Mouse (Mus musculus): ENCODE measurements at regions not wholly inside any gene's neighbourhood (a gene's known extent, or its start where the extent isn't known, plus 50 kb on each side); places are given as distances from the start of the nearest gene placed in this dataset.

DNA sequence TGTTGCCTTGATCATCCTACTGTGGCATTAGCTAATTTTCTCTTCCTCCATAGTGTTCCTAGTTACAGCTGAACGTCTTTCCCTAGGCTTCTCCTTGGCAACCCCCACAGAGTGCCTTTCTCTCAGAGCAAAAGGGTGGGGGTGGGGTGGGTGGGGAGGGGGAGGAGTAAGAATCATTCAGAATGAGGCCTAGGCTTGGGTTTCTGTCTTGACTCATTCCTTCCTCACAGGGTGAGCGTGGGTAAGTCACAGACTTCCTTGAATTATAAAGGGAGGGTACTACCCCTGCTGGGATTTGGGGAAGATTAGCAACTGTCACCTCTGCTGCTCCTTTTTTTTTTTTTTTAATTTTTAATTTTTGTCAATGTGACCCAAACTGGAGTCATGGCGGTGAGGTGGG lies 114.5 kb downstream of the Dhx35 start:
- DNase-seq (ENCODE audit: low read depth): no peak

DNA sequence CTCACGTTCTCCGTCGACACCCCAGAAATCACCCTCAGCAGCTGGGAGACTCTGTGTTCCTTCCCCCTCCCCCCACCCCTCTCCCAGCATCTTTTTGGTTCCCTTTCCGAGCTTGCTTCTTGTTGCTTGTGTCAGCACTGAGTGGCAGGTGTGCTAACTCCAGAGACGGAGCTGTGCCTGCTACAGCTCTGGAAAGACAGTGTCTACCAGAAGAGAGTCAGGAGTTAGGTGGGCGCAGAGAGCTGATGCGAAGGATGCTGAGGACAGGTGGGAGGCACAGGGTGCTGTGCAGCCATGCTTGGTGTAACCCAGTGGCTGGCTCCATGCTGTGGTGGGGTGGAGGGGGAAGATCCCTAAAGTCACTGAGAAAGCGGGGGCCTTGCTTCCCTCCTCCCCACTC lies 115.7 kb downstream of the Dhx35 start:
- DNase-seq (ENCODE audit: low read depth): no peak

GRCm38 (mm10) chr2:158911191-158911590 lies 116.6 kb downstream of the Dhx35 start:
- no peak for DNase-seq (ENCODE audit: low read depth)

GRCm38 (mm10) chr2:158912631-158913258 lies 118.1 kb downstream of the Dhx35 start:
- DNase-seq (ENCODE audit: low read depth): peak; percentile 68

DNA sequence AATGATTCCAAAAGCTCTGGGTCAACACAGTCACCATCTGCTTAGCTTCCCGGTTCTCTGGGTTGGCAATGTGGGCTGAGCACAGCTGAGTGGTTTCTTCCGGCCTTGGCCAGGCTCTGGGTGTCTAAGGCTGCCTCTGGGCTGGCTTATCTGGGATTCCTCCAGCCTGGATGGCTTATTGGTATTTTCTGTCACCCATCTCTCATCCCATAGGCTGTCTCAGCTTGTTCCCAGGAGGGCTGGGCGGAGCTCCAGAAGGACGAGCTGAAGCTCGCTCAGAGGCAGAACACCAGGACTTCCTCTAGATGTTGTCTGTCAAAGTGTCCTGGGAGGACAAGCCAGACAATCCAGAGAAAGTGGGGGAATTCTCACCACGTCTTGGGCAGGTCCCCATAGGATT lies 122.8 kb downstream of the Dhx35 start:
- DNase-seq (ENCODE audit: low read depth): no peak

DNA sequence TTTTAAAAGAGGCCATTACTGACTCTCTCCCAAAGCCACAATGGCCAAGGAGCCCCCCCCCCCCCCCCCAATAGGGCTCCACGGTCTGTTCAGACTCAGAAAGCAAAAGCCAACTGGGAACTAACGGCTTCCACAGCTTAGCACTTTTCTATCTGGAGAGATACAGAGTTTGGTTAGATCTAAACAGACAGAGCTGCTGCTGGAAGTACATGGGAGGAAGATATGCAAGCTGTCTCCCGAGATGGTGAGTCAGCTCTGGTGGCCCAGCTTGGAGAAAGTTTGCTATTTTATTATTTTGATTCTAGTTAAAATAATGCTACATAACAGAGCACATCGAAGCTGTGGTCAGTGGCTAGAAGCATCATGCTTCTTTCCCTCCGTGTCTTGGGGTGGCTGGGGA lies 123.7 kb downstream of the Dhx35 start:
- DNase-seq (ENCODE audit: low read depth): no peak

GRCm38 (mm10) chr2:158921342-158922255 lies 127.0 kb downstream of the Dhx35 start:
- DNase-seq (ENCODE audit: low read depth): no peak

DNA sequence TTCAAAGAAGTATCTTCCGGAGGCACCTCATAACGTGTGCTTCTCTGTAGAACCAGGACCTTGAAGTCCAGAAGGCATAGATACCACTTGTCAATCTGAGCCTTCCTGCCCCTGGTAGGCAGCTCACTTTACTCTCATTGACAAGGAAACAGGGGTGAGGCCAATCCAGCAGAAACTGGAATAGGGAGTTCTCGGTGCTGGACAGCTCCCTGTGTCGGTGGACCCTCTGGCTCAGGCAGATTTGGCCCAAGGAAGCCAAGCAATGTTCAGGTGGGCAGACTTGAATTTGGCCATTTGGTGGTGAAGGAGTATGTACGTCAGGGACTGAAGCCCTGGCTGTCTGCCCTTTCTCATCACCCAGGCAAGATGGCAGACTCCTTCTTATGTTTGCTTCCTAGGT lies 128.2 kb downstream of the Dhx35 start:
- DNase-seq (ENCODE audit: low read depth): peak; percentile 7

DNA sequence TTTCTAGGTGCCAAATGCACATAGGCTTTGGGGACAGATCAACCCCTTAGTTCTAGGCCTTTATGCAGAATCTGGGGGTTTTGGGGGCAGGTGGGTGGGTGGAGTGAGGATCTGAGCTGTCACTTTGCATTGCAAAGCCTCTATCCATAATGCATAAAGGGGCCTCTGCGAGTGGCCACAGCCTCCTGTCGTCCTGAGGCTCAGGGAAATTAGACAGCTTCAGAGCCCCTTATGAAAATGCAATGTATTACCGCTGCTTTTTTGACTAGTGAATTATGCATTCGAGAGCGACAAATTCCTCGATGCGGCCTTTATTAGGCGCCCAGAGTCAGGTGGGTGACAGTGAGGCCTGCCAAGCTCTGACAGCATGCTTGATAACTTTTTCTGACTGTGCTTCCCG lies 134.9 kb downstream of the Dhx35 start:
- no peak for DNase-seq (ENCODE audit: low read depth)

DNA sequence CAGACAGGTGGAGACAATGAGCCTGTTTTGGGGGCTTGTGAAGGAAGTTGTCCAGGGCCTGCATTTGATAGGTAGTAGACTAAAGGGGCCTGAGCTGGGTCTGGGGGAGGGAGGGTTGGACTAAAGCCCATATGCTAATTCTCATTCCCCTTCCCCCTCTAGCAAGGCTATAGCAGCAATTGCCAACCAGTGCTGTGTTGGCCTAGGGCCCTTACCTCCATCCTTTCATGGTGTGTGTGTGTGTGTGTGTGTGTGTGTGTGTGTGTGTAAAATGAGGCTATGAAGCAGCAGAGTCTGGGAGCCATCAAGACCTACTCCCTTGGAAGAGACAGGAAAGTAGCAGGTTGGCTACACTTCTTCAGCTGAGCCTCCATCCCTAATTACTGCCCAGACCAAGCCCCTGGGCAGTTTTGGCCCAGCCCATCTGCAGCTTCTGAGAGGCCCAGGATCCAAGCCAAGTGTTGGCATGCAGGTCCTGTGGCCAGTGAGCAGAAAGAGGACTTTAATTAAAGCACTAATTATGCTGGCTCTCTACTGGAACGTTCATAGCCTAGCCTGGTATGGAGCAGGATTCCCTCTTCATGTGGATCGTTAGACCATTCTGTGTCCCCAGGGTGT lies 143.4 kb downstream of the Dhx35 start:
- no peak for DNase-seq (ENCODE audit: low read depth)

DNA sequence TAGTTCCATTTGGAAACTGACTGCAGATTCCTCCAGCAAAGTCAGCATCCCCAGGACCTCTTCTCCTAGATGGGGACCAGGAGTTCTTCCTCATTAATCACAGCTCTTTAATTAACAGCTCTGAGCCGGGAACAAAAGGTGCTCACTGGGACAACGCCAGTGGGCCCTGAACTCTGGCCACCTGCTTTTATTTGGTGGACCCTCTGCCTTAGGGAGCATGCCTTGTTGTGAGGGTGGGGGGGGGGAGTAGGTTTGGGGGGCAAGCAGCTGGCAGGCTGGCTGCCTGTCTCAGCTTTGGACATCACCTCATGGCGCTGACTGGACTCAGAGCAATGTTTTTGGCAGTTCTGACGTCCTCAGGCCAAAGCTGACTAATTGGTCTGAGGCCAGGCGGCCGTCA lies 154.8 kb downstream of the Dhx35 start:
- no peak for DNase-seq (ENCODE audit: low read depth)

DNA sequence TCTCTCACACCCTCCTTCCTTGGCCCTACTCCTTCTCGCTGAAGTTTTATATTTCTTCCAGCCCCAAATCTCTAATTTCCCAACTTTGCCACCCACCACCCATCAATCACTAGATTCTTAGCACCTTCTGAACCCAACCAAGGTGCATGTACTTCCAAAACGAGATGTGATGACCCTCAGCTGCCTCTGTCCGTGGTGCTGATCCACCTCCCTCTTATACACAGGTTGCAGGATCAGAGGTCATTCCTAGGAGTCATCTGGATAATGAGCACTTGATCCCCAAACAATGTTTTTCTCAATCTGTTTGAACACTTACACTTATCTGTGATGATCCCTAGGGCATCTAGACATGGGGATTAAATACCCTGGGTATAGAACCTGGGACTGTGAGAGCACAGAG lies 156.5 kb downstream of the Dhx35 start:
- DNase-seq (ENCODE audit: low read depth): no peak

- DNase-seq (ENCODE audit: low read depth): no peak
Observed at GRCm38 (mm10) chr2:158956888-158957287, 162.3 kb downstream of the Dhx35 start.

GRCm38 (mm10) chr2:158965003-158965665 lies 170.5 kb downstream of the Dhx35 start:
- peak; percentile 60 for DNase-seq (ENCODE audit: low read depth)

DNA sequence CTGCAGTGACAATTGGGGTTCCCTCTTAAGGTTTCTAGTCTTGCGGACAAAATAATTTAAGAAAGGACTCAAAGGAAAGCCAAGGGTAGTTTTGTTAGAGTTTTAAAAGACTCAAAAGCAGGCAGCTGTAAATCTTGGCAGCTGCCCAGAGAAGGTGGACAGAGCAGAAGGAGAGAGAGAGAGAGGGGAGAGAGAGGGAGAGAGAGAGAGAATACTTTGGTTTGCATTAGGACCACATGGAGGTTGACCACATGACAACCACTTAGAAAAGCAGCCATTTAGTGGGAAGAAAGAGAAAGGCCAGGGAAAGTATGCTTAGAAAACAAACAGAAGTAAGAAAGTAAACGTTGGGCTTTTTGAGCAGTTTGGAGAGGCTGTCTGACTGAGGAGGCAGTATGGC lies 177.6 kb downstream of the Dhx35 start:
- no peak for DNase-seq (ENCODE audit: low read depth)

- peak; percentile 36 for DNase-seq (ENCODE audit: low read depth)
Observed at GRCm38 (mm10) chr2:158985529-158986148, 191.0 kb downstream of the Dhx35 start.

DNA sequence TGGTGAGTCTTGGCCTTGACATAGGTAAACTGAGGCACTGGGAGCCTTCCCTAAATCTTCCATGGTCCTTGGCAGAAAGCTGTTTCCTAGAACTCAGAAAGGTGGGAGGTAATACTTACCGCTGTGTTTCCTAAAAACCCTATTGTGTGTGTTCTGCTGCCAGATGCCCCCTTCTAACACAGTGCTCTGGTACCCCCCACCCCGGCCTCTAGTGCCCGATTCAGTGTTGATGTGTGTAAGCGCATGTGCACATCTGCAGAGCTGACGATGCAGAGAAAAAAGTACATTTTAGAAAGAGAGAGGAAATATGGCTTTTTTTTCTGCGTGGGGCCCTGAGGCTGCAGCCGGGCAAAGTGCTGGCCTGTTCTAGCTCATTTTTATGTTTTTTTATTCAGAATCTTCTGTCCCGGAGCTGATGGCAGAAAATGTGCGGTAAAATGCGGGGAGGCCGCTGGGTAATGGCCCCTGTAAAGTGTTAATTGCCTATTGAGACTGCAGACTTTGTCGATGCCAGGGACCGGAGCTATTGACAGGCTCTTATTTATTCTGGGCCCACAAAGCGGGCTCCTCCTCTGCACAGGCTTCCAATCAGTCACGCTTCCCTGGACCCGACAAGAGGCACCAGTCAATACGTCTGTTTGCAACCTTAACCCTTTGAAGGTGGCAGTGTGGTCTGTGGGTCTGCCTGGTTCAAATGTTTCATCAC lies 208.0 kb downstream of the Dhx35 start:
- DNase-seq (ENCODE audit: low read depth): no peak

DNA sequence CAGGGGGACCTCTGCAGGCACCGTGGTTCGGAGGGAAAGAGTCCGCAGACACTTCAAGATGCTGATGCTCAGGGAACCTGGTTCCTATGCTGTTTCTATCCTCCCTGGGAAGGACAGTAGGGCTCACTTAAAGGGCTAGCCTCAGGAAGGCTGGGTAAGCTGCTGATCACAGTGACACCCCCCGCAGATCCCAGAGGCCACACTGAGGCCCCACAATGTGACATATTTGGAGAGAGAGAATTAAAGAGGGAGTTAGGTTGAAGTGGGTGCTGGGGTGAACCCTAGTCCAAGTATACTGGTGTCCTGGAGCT lies 208.5 kb downstream of the Dhx35 start:
- DNase-seq (ENCODE audit: low read depth): no peak

DNA sequence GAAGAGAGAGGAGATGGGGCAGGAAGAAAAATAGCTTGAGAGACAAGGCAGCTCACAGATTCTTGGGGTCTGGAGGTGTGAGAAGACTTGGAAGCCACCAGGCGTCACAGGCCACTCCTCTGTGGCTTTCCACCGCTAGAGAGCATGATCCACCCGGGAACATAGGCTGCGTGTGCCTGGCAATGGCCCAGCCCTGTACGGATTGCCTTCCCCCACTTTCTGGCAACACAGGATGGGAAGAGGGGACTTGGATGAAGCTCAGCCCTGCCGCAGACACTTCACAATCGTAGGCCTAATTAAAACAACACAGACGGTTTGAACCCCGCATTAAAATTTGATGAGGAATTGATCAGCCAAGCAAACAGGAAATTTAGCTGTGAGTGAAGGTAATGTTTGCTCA lies 209.8 kb downstream of the Dhx35 start:
- DNase-seq (ENCODE audit: low read depth): no peak

GRCm38 (mm10) chr2:159012725-159013124 lies 218.1 kb downstream of the Dhx35 start:
- no peak for DNase-seq (ENCODE audit: low read depth)

GRCm38 (mm10) chr2:159014553-159014952 lies 219.9 kb downstream of the Dhx35 start:
- no peak for DNase-seq (ENCODE audit: low read depth)

All from NIH3T3 (cell line).